Mouse (Mus musculus) left cerebral cortex, postnatal 25 days (tissue): ENCODE measurements around the gene Ctnnd2. TPM values are rescaled to one million over a fixed set of nuclear protein-coding genes. Genes with fewer than 3 reads are reported as not detected.

Experiments used
- DNase-seq, 2 experiments: peaks; one replicate each; pipeline ENCODE4 v3.0.0; 2022; ENCODE audit warnings: low spot score in 2 of 2, mixed read lengths in 1 of 2
- intact Hi-C: fragments of 180-260 bp; cut with DNase I; formaldehyde crosslinking; loops from one replicate; pipeline ENCODE4 v1.15.1; 2025
- total RNA-seq, 2 experiments: library from RNA; stranded (reverse); gene quantifications; 2 replicates each; pipeline ENCODE4 v1.2.3; 2021

Ctnnd2 gene
- total RNA-seq, 2 experiments from 2014 or later, result 251 to 266 TPM

DNA sequence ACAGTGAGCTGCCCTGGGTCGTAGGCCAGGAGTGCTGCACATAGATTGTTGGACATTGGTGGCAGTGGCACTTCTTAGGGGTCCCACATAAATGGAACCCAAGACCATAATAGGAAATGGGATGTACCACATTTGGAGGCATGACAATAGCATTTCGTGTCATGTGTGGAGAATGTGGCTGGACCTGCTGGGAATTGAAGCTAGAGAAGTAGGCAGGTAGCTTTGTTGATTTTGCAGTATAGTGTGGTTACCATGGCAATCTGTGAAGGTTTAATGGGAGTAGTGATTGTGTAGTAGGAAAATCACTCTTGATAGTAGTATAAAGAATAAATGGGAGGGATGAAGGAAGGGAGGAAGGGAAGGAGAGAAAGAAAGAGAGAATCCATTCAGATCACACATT lies 198.8 kb downstream of the Ctnnd2 start:
- no peak for DNase-seq
- intact Hi-C loops, result no loop called here

DNA sequence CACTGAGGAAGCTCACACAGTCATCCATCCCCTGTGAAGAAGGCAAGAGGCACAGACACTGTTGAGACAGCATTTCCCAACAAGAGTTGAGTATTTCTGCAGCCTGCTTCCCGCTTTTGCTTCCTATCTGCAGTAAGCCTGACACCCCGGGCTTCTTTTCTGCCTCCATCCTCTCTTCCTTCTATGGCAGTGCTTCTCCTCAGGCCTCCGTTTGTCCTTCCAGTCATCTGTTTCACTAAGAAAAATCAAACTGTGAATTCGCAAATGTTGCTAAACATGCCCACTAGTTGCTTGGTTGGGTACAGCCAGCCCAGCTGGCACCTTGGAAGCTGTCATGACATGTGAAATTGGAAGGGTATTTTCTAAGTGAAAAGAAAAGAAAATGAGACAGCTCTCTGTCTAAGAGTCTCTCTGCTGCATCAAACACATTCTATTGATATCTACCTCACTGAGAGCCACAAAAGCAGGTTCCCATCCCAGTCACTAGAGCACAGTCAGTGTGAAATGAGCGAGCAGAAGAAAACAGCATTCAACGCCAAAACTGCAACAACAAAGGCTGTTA lies 201.3 kb downstream of the Ctnnd2 start:
- intact Hi-C loops, result no loop called here
- peak; percentile 26 to 34 for DNase-seq

DNA sequence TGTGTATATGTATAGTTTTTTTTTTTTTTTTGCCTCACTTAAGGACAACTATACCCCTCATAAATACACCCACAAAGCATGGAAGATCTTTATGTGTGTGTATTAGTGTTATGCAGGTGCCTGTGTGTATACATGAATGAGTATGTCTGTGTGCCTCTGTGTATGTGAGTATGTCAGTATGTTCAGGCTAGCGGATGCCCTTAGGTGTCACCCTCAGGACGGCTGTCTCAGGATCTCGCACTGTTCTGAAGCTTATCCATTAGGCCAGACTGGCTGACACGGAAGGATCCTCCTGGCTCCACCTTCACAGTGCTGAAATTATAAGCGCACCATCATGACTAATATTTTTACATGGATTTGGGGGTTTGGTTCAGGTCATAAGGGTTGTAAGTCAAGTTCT lies 202.5 kb downstream of the Ctnnd2 start:
- DNase-seq, result no peak
- intact Hi-C loops, result no loop called here

DNA sequence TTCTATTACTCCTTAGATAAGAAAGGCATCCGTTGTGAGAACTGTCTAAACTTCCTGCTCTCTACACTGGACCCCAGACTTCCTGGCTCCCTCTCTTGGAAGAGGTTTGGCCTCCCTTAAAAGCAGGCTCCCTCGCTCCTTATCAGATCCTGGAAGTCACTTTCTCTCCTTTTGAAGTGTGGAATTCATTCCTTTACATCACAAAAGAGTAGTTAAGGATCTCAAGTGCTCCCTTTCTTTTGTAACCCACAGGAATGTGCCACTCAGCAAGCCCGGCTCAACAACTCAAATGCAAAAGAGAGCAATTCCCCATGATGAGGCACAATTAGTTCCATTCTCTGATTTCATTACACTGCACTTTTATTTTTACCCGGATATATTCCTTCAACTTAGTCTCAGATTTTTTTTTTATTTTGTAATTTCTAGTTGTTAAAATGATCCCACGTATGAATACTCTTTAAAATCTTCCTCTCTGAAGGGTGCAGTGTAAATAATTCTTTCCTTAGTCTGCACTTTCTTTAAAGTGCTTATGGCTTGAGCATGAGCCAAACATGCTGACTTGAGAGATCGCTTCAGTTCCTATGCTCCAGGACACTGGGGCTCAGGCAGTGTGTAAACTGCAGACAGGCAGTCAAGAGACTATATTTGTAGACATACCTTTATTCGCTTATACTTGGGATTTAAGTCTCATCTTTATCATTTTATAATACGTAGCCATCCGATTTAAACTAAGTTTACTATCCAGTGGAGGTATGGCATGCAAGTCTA lies 210.9 kb downstream of the Ctnnd2 start:
- peak in 1 of 2 experiments; percentile 18 for DNase-seq
- intact Hi-C loops, result no loop called here

GRCm38 (mm10) chr15:30384386-30384785 lies 212.0 kb downstream of the Ctnnd2 start:
- DNase-seq, result no peak
- intact Hi-C loops, result no loop called here

DNA sequence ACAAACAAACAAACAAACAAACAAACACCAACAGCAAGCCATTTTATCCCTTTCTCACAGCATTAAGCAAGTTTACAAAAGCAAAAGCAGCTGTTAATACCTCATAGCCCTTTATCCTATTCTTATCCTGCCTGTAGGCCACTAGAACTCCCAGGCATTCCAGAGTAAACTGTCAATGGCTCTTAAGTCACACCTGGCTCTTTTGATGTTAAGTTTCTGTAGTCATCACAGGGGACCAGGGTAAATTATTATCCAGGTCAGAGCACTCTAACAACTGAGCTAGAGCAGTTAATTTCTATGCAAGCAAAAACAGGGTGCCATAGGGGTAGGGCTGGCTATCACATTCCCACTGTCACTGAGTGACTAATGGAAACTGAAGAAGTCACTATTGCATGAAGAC lies 214.1 kb downstream of the Ctnnd2 start:
- DNase-seq, result no peak

GRCm38 (mm10) chr15:30387244-30387643 lies 214.9 kb downstream of the Ctnnd2 start:
- intact Hi-C loops, result no loop called here
- no peak for DNase-seq

More for the DNA sequence above, 214.1 kb downstream of the Ctnnd2 start:
- intact Hi-C loops, result no loop called here

DNA sequence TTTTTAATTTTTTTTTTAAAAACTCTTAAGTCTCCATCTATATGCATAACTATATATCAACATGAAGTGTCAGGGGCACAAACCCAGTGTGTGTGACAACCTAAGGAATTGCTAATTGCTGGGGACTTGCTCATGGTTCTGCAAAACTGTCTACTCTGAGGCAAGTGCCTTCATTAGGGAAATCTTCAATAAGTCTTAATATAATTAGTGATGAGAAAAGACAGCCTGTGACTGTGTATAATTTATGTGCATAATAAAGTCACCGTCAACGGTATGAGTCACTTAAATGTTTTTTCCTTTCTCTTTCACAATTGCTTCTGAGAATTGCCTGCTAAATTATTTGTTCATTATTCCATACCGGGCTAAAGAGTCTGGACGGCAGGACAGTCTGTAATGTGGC lies 228.7 kb downstream of the Ctnnd2 start:
- intact Hi-C loops, result no loop called here

GRCm38 (mm10) chr15:30406254-30406653 lies 233.9 kb downstream of the Ctnnd2 start:
- intact Hi-C loops, result no loop called here
- DNase-seq, result no peak

More for the DNA sequence above, 228.7 kb downstream of the Ctnnd2 start:
- no peak for DNase-seq

DNA sequence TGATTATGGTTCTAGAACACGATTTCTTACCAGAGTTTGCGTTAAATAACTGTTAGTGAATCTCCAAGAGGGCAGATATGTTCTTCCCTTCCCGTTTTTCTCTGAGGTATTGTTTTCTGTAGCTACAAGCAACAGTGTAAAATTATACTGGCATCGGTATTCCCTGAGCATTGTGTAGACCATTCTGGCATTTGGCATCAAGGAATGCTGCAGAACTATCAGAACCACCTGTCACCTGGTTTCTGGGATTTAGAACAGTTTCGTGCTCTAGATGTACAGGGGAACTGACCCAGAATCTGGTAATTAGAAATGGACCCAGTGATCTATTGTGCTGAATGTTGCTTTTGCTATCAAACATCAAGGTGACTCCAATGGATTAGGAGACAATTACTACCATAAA lies 250.8 kb downstream of the Ctnnd2 start:
- intact Hi-C loops, result no loop called here
- DNase-seq, result no peak

GRCm38 (mm10) chr15:30424290-30424689 lies 251.9 kb downstream of the Ctnnd2 start:
- intact Hi-C loops, result no loop called here
- DNase-seq, result peak in 1 of 2 experiments; percentile 58

DNA sequence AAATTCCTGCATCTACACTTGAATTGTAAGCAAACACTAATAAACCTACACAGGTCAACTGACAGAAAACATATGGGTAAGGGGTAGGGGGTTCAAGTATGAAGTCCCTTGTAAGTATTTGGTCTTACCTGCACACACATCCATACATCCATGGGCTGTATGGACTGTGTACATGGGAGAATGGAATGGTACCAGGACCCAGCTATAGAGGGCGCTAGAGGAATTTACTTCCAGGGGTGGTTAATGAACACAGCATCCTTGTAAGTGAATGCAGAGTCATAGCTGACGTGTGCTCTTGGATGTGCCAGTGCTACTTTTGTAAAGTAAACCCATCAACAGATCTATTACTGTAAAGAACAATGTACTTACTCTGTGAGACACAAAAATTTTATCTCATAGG lies 254.9 kb downstream of the Ctnnd2 start:
- peak; percentile 25 to 32 for DNase-seq
- intact Hi-C loops, result loop anchor here (5.0 kb wide), 1 partner anchor 315 kb away; no protein-coding TSS in a partner anchor

- DNase-seq, result no peak
- intact Hi-C loops, result loop anchor here (10.0 kb wide), 1 partner anchor 264 kb away; the partner anchor contains the start of gene Ctnnd2
Observed at GRCm38 (mm10) chr15:30439045-30439444, 266.7 kb downstream of the Ctnnd2 start.

DNA sequence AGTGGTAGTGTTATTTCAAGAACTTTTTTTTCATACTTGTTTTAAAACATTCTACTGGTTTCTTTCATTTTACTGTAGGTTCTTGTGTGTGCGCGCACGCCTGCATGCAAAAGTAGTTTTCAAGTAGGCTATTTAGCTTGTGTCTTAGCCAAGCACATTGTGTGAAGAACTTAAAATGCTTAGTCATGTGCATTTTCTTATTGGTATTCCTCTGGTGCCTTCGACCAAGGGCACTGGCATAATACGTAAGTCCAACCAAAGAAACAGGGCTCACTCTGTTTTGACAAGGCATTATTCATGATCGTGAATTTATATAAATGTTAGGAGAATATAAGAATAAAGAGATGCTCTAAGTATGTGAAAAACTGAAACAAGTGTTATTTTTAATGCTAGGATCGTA lies 278.4 kb downstream of the Ctnnd2 start:
- DNase-seq, result peak; percentile 33 to 65
- intact Hi-C loops, result no loop called here

DNA sequence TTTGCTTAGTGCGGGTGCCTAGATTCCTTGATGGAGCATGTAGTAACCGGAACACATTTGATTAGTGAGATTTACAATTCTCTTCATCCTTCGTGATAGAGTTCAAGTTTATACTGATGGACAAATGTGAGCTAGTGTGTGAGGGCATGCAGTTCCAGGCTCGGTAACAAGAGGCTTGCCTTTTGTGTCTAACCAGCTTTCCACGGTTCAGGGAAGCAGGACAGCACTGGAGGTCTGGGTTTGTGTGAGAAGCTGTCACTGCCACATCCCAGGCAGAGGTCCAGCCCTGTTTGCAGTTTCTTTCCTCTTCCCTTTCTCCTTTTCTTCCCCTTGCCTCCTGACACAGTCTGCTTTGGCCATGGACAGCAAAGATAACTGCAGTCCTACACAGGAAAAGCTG lies 279.5 kb downstream of the Ctnnd2 start:
- DNase-seq, result no peak
- intact Hi-C loops, result no loop called here

DNA sequence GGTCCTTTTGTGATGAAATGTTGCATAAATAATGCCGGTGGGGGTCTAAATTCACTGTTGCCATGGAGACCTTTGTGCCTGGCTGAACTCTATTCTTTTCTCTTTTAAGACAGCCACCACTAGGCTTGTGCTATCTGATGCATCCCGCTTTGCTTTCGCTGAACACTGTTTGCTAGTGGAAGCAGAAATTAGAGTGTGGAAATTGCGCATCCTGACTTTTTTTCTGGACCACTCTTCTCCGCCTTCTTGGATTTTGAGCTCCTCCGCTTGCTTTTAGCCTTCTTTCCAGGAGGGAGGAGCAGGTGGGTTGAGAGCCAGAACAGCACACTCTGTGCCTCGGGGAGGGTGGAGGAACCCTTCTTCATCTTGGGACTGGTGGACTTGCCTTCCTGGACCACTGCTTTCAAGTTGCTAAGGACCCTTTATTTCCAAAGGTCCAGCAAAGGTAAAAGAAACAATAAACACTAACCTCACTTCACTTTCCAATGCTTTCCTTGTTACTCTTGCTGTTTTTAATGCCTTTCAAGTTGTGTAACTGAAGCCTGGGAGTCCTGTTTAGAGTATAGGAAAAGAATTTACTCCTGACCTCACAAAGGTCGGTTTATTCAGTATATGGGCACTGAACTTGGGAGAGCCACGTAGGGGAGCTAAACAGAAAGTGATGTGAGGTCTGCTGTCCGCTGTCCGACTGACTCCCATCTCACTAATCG lies 285.3 kb downstream of the Ctnnd2 start:
- intact Hi-C loops, result no loop called here
- peak in 1 of 2 experiments; percentile 66 for DNase-seq

GRCm38 (mm10) chr15:30458671-30459070 lies 286.3 kb downstream of the Ctnnd2 start:
- intact Hi-C loops, result no loop called here

DNA sequence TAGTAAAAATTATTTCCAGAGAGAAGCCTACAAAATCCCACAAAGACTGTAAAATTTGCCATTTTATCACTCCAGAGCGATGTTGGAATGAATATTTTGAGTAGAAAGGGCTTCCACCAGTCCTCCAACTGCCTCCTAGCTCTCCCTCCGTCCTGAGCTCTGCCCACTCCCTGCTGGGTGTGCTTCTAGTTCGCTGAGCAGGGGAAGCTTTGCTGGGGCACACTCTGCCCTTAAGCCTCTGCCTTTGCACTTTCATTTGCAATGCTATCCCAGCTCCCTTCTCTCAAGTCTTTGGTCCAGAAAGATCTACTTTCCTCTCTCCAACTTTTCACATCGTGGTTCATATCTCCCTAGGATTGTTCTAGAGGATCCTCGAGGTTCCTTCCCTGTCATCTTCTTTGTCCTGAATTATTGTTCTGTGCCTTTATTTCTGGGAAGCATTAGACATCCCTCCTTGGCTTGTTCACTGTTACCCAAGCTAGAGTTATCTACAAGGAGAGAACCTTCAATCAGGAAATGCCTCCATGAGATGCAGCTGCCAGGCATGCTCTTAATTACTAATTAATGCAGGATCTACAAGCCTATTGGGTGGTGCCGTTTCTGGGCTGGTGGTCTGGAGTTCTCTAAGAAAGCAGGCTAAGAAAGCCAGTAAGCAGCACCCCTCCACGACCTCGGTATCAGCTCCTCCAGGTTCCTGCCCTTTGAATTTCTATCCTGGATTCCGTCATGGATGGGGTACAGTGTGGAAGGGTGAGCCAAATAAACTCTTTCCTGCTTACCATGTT lies 288.1 kb downstream of the Ctnnd2 start:
- intact Hi-C loops, result no loop called here

More at GRCm38 (mm10) chr15:30458671-30459070, 286.3 kb downstream of the Ctnnd2 start:
- no peak for DNase-seq

DNA sequence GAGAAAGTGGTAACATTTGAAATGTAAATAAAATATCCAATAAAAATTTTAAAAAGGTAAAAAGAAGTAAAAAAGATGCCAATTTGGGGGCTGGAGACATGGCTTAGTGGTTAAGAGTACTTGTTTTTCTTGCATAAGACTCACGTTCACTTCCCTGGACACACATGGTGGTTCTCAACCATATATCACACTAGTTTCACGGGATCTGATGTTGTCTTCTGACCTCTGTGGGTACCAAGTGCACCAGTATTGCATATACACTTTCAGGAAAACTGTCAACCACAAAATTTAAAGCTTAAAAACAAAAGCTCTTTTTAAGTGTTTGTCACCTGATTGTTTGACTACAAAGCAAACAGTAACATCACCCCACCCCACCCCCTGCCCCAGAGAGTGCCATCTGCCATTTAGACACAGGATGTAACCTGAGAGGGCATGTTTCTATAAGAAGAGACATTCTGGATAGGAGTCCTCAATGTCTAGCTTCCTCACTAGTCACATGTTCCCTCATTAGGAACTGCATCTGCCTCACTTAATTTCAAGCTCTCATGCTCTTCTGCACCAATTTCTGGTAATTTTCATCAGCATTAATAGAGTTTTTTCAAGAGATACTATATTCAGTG lies 290.5 kb downstream of the Ctnnd2 start:
- DNase-seq, result no peak
- intact Hi-C loops, result no loop called here

More for the DNA sequence above, 288.1 kb downstream of the Ctnnd2 start:
- no peak for DNase-seq
